Mouse (Mus musculus): ENCODE measurements around the gene 4933402J07Rik.

4933402J07Rik gene

DNA sequence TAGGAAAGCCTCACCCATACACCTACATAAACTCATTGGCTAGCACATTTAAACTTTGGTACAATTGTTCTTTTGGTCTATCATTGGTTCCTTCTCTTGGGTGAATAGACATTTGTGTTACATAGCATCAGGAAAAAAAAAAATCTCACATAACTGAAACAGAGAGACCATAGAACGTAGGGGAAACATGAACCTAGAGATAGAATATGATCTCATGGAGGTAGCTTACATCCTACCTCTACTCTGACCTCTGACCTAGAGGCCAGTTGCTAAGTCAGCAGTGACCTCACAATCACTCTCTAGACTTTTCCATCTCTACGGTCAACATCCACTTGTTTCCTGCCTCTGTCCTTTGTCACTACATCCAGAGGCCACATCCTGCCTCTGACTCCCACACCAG lies at the start of gene 4933402J07Rik:
TSS of gene 4933402J07Rik (plus strand) at position 301 of the 400 bp plus-strand sequence.
- no peak for DNase-seq

- no peak for DNase-seq
Measured at GRCm38 (mm10) chr8:87517132-87517531, 46.5 kb upstream of the 4933402J07Rik start.

DNA sequence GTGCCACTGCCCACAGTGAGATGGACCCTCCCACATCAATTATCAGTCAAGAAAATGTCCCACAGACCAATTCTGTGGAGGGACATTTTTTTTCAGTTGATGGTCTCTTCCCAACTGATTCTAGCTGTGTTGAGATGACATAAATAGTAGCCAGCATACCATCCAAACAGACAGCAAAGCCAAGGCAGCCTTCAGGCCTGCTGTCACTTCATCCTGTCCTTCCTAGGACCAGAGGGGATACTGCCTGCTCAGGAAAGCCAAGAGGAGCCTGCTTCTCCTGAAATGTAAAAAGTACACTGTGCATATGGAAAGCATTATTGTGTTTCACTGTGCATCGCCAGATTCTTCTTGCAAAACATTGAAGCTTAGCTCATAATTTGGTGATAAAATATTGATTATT lies 38.6 kb upstream of the 4933402J07Rik start:
- no peak for DNase-seq

- no peak for DNase-seq
Measured at GRCm38 (mm10) chr8:87531176-87531575, 32.5 kb upstream of the 4933402J07Rik start.

DNA sequence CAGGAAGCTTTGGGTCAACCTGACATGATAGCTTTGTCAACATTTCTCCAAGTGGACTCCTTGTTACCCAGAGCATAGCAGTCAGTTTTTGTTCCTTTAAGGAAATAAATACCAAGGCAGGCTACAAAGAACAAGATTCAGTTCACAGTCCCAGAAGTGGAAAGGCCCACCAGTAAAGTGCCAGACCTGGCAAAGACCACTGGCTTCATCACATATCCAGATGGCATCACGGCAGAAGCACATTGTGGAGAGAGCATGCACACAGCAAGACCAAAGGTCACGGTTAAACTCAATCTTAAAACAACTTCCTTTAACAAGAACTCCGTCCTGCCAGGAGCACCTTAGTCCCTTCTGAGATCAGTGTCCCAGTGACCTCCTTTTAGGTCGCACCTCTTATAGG lies 30.2 kb upstream of the 4933402J07Rik start:
- no peak for DNase-seq

GRCm38 (mm10) chr8:87534846-87535245 lies 28.8 kb upstream of the 4933402J07Rik start:
- DNase-seq: no peak

GRCm38 (mm10) chr8:87536615-87537329 lies 26.9 kb upstream of the 4933402J07Rik start:
- DNase-seq: peak; percentile 68

DNA sequence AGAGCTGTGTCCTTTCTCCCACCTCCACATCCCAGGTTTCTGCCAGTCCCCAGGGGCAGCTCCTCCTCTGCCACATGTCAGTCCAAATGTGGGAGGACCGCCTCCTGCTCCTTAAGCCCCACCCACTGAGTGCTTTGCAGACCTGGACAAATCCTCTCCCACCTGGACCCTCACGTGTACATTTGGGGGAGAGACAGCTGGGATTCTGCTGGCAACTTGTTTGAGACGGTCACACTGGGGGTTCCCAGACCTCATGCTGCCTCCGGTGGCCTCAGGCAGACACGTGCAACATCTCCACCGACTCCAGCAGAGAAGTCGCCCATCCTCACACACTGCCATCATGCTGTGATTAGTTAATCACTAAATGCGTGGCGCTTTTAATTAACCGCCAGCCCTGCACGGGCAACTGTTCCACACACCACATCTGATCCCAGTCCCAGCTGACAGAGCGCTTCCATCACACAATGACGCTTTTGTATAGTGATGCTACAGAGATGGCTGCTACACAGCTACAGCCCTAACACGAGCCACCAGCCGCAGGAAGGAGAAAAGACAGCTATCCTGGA lies 23.7 kb upstream of the 4933402J07Rik start:
- DNase-seq: no peak

DNA sequence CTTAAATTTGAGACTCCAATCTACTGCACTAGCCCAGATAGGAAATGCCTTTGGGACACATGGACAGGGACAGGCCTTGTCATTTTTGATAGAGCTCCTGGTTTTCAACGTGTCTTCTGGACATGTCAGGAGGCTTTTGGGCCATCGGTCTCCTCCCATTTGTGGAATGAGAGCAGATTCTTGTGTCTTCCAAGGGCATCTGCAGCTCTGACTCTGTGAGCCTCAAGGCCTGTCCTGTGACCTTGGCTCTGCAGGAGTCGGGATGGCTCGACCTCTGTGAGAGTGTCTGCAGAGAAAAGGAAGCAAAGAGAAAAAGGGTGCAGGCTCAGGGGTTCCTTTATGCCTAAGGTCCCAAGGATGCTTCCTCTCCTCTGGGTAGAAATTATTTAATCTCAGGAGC lies 13.8 kb upstream of the 4933402J07Rik start:
- no peak for DNase-seq

DNA sequence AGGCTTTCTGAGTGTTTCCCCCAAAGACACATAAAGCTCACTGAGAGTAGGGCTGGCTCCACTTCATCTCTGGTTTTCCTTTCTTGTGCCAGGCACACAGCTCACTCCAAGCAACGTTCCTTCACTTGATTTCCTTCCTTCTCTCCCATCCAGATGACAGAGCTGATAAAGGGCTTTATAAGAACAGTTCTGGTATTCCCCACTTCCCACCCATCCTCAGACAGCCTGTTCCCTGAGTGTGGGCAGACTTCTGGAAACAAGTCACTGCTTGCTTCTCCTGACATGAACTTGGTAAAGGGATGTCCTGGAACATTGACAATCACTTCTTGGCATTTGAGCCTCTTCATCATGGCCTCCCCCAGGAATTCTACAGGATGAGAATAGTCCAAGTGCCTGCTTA lies 10.9 kb upstream of the 4933402J07Rik start:
- no peak for DNase-seq

- no peak for DNase-seq
Measured at GRCm38 (mm10) chr8:87560801-87561200, 2.9 kb upstream of the 4933402J07Rik start.

DNA sequence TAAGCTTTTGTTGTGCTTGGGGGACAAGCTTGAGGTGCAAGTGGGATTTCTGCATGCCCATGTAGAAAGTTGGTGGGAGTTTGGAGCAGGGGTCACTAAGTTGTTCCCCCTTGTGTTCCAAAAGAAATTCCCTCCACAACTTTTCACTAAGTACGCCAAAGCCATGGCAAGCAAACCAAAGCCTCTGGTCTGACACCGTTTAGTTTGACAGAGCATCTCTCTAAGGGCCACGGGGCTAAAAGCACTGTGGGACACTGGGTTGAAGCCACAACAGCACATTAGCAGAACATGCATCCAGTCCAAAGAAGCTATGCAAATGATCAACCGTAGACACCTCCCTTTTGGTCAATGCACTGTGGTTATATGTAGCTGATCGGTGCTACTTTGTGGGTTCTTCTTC lies 5.5 kb downstream of the 4933402J07Rik start:
- no peak for DNase-seq

DNA sequence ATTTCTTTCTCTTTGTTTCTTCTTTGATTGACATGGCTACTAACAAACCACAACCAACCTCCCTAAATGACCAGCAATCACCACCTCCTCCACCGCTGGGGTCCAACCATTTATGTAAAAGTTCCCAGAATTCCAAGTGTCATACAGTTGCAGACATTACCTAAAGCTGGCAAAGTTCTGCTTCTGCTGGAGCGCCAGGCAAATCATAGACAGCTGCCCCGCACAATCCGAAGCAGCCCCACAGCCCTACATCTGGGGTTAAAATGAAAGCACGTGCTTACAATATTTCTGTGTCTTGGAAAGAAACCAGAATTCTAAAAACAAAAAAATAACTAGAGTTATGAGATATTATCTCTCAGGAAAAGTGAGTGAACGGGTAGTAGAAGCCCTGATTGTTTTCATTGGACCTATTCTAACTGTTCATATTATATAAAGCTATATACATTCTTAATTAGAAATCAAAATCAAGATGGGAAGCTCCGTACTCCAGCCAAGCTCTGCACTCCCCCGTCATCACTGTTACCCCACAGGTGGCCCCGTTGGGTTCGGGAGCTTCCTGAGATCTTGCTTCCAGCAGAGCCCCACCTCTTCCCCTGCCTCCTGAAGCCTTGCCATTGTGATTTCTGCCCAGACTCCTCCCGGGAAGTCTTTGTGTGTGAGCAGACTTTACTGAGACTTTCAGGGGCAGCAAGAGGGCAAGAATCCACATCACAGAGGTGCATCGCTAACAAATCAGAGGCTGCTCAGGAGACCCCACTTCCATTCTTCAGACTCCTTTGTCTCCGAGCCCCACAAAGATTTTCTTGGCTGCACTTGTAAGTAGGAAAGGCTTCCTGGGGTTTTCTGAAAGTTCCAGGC lies 6.3 kb downstream of the 4933402J07Rik start:
- no peak for DNase-seq

- no peak for DNase-seq
Measured at GRCm38 (mm10) chr8:87570564-87570855, 6.9 kb downstream of the 4933402J07Rik start.

DNA sequence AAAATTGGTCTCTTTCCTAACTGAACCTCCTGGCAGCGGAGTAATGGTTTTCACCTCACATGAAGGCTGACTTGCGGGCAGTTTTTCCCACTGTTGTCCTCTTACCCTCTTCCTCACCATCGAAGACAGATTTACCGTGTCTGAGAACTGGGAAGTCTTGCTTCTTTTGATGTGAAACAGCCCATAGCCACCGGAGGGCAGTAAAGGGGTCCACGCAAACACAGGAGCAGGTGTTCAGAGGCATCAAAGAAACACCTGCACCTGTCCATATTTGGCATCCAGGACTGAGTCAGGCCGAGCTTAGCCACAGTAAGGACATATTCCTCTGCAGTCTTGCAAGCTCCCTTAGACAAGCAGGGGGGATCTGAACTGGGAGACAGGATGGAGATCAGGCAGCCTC lies 7.2 kb downstream of the 4933402J07Rik start:
- DNase-seq: peak; percentile 12

DNA sequence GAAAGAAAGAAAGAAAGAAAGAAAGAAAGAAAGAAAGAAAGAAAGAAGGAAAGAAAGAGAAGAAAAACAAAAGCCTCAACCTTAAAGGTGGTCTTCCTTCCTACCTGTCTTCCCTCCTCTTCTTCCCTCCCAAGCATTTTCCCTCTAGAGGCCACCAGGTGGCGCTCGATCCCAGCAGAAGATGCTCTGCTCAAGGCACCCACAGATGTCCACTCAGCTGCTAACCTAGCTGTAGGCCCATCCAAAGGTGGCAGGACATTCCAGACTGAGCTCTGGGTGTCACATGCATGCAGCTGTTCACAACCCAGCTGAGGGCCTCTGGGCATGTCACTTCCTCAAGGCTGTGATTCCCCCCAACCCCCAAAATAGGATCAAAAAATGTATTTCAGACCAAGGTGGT lies 30.6 kb downstream of the 4933402J07Rik start:
- peak; percentile 35 for DNase-seq

DNA sequence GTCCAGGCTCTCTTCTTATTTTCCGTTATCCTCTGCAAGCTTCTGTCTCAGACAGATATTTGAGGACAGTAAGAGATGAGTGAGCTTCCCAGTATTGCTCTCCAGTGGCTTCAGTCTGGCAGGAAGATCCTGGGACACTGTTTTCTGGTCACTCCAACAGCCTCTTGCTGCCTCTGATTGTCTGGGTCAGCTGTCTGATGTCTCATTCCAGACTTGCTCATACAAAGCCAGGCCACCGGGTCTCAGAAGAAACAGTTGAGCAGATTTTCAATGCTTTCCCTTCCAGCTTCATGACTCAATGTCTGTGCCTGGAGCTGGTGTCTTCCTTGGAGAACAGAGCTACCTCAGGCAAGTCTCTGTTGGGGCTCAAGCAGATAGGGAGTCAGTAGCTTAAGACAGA lies 39.1 kb downstream of the 4933402J07Rik start:
- no peak for DNase-seq

GRCm38 (mm10) chr8:87609110-87609509 lies 45.5 kb downstream of the 4933402J07Rik start:
- DNase-seq: no peak

DNA sequence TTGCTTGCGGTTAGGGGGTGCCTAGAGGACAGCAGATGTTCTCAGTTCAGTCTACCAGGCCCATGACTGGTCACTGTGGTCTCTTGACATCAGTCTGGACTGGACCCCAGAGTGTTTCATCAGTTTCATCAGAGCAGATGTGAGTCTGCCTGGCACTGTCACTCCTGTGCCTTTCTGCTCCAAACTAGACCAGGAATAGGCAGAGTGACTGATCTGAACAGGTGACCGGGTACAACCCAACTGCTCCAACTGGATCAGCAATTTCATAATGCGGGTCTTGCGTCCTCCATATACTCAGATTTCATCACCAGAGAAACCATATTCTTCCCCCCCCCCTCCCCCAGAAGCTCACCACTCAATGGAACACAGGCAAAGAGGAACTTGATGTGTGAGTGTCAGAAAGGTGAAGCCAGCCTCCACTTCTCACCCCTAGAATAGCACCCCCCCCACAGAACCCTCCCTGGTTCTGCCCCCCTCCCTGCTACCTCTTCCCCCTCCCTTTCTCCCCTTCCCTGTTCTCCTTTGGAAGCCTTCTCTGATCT lies 46.1 kb downstream of the 4933402J07Rik start:
- no peak for DNase-seq

DNA sequence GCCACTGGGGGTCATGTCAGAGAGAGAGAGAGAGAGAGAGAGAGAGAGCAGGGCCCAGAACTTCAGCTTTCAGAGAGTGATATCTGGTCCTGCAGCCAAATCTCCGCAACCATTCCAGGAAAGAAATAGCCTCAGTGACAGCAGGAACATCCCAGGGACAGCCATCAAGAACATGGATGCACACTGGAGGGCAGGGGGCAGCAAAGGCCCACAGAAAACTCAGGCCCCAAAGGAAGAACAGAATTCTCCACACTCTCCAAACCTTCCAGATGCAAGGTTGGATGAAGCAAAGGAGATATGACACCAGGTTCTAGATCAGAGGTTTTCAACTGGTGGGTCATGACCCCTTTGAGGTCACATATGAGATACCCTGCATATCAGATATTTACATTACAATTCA lies 50.0 kb downstream of the 4933402J07Rik start:
- DNase-seq: no peak

DNA sequence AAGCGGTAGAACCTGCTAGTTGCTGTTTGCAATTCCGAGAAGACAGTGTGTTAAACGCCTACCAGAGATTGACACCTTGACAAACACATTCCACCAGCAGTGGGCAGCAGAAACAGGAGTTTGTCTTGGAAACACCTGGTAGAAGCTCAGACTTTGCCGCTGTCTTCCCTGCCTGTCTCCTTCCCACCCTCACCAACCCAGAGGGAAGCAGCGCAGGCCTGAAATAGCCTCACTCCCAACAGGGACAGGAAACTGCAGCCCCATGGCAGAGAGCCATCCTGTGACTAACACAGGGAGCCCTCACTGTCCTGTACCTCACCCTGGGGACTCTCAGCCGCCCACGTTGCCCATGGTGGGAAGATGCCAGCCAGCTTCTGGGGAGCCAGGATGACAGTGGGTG lies 55.5 kb downstream of the 4933402J07Rik start:
- DNase-seq: no peak

DNA sequence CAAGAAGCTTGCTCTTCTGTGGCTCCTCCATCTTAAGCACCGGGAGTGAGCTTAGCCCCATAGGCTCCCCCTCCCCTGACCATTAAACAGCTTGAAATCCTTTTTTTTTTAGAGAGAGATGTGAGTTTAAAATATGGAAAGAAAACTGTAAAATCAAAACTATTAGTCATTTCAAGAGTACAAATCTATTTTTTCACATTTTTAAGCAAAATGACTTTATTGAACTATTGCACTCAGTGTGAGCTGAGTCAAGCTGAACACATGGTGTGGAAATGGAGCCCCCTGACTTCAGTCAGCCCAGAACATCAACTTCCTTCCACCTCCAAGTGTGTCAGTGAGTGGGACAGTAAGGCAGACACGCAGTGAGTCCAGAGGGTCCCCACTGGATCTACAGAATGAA lies 55.9 kb downstream of the 4933402J07Rik start:
- no peak for DNase-seq

DNA sequence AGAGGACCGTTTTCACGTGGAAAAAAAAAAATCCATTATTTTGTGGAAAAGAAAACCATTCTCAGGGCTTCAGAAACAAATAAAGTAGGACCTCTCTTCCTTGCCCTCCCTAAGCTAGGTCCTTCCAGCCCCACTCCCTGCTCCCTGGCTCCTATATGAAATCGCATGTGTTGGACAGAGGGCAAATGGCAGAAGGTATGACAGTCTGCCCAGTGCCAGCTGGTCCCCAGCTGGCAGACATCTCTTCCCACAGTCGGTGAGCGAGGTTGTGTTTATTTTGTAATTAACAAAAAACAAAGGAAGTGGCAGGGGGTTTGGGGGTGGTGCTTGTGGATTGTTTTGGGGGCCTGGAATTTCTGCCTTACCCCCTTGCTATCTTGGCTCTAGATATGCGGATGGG lies 56.6 kb downstream of the 4933402J07Rik start:
- DNase-seq: no peak

DNA sequence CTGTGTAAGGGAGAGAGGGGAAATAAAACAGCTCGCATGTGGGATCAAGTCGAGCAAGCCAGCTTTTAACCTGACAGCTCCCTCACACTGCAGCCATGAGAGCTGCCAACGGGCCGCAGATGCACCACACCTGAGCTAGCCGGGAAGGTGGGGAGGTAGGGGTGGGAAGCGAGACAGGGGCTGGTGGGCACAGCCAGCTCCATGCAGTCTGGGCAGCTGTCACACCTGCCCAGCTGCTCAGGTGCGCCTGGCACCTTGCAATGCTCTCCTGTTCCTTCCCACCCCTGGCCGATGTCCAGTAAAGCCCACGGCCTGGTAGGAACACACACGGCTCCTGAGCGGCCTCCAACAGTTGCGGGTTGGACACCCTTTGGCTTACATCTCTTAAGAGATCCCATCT lies 57.5 kb downstream of the 4933402J07Rik start:
- DNase-seq: no peak
